Mouse (Mus musculus): ENCODE data around the gene Tmtc1.

The Tmtc1 gene

GRCm38 (mm10) chr6:148302261-148302660 lies 141.9 kb downstream of the Tmtc1 start:
- DNase-seq = no peak

GRCm38 (mm10) chr6:148297086-148297485 lies 147.1 kb downstream of the Tmtc1 start:
- DNase-seq = no peak

- DNase-seq = no peak
Measured at GRCm38 (mm10) chr6:148296418-148296817, 147.8 kb downstream of the Tmtc1 start.

- DNase-seq = no peak
Measured at GRCm38 (mm10) chr6:148294506-148294905, 149.7 kb downstream of the Tmtc1 start.

- no peak for DNase-seq
Measured at GRCm38 (mm10) chr6:148290865-148291264, 153.3 kb downstream of the Tmtc1 start.

- no peak for DNase-seq
Measured at GRCm38 (mm10) chr6:148283224-148283881, 160.8 kb downstream of the Tmtc1 start.

GRCm38 (mm10) chr6:148279240-148279639 lies 164.9 kb downstream of the Tmtc1 start:
- no peak for DNase-seq

- no peak for DNase-seq
Measured at GRCm38 (mm10) chr6:148276418-148276817, 167.8 kb downstream of the Tmtc1 start.

- no peak for DNase-seq
Measured at GRCm38 (mm10) chr6:148275046-148275445, 169.1 kb downstream of the Tmtc1 start.

GRCm38 (mm10) chr6:148260729-148261101 lies 183.5 kb downstream of the Tmtc1 start:
- no peak for DNase-seq

GRCm38 (mm10) chr6:148259979-148260728 lies 184.0 kb downstream of the Tmtc1 start:
- DNase-seq = no peak

- no peak for DNase-seq
Measured at GRCm38 (mm10) chr6:148259074-148259473, 185.1 kb downstream of the Tmtc1 start.

- no peak for DNase-seq
Measured at GRCm38 (mm10) chr6:148257805-148258204, 186.4 kb downstream of the Tmtc1 start.

GRCm38 (mm10) chr6:148256109-148256508 lies 188.1 kb downstream of the Tmtc1 start:
- no peak for DNase-seq

- DNase-seq = no peak
Measured at GRCm38 (mm10) chr6:148255395-148256053, 188.7 kb downstream of the Tmtc1 start.

GRCm38 (mm10) chr6:148249221-148249620 lies 195.0 kb downstream of the Tmtc1 start:
- no peak for DNase-seq

- peak; percentile 17 to 20 for DNase-seq
Measured at GRCm38 (mm10) chr6:148248625-148249024, 195.6 kb downstream of the Tmtc1 start.

- no peak for DNase-seq
Measured at GRCm38 (mm10) chr6:148246544-148246943, 197.6 kb downstream of the Tmtc1 start.

- no peak for DNase-seq
Measured at GRCm38 (mm10) chr6:148244836-148245235, 199.4 kb downstream of the Tmtc1 start.

GRCm38 (mm10) chr6:148242304-148242703 lies 201.9 kb downstream of the Tmtc1 start:
- no peak for DNase-seq

- DNase-seq = no peak
Measured at GRCm38 (mm10) chr6:148241685-148242084, 202.5 kb downstream of the Tmtc1 start.

- no peak for DNase-seq
Measured at GRCm38 (mm10) chr6:148239311-148239710, 204.9 kb downstream of the Tmtc1 start.

- no peak for DNase-seq
Measured at GRCm38 (mm10) chr6:148237453-148237852, 206.7 kb downstream of the Tmtc1 start.
